28 mouse cellular contexts compared by ENCODE assay signal in the genomic region with DNA sequence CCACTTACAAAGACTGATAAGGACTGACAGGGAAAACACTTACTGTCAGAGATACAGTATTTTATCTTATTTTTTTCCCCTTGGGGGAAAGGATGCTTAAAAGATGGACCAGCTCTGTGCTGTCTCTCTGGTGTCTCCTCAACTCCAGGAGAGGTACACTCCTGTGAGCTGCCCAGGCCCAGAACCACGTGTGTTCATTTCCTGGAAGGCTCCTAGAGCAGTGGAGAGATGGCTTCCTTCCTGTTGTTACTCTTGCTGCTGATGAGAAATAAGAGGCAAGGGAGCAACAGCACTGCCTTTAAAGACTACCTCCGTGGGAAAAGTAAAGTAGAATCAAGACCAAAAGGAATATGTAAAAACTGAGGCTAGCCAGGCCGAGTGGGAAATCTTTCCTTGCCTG.
DNase-seq lines count a peak whose midpoint lies in the region; ATAC-seq lines count a peak whose summit lies in the region.
"Had no signal": no experiment of that assay in that cellular context is flagged by ENCODE, and none has a peak within 500 bp of the region (broad histone marks: within the 10 kb centered on the region; RNA-seq: fewer than 3 reads in every experiment).

No protein-coding gene starts in this region.

- peak; percentile 51 for DNase-seq in CD4-positive, CD25-positive, alpha-beta regulatory T cell, adult 2 months (ENCODE audit: low read depth, low spot score)
- DNase-seq in T-cell, adult 2 months (ENCODE audit: low spot score) = peak; percentile 8
- DNase-seq: adrenal gland, adult 2 months; adrenal gland, postnatal 14 days; cerebellum, adult 11 months; cerebellum, adult 2 months; cerebellum, adult 9-11 months; cerebellum, postnatal 25 days; embryo, embryonic 11 days; gastrocnemius, postnatal 25 days; heart, postnatal 10 days; heart, postnatal 36 days; kidney, adult 2 months had no signal

- no peaks in the 10 kb centered on the region for H3K9me3 ChIP-seq in kidney, embryonic 15.5 days (replicated peaks)
- no peaks in the 10 kb centered on the region for H3K9me3 ChIP-seq in forebrain, embryonic 16.5 days (ENCODE audit: control insufficient read depth, low read length)
- H3K9me3 ChIP-seq in heart, embryonic 11.5 days (replicated peaks; ENCODE audit: control insufficient read depth, low read length) = no peaks in the 10 kb centered on the region
- H3K9me3 ChIP-seq: embryonic facial prominence, embryonic 10.5 days; embryonic facial prominence, embryonic 13.5 days; forebrain, embryonic 10.5 days; forebrain, embryonic 13.5 days; heart, embryonic 12.5 days; heart, embryonic 15.5 days; hindbrain, embryonic 10.5 days; hindbrain, embryonic 13.5 days had no signal

- H3K36me3 ChIP-seq in kidney, embryonic 15.5 days = no peaks in the 10 kb centered on the region
- no peaks in the 10 kb centered on the region for H3K36me3 ChIP-seq in forebrain, embryonic 16.5 days (ENCODE audit: control insufficient read depth, insufficient read depth)
- no peaks in the 10 kb centered on the region for H3K36me3 ChIP-seq in heart, embryonic 11.5 days (ENCODE audit: control insufficient read depth, insufficient read depth, low read length)
- H3K36me3 ChIP-seq: embryonic facial prominence, embryonic 10.5 days; embryonic facial prominence, embryonic 13.5 days; forebrain, embryonic 10.5 days; heart, embryonic 12.5 days; heart, embryonic 15.5 days; hindbrain, embryonic 10.5 days; hindbrain, embryonic 13.5 days had no signal

- H3K4me2 ChIP-seq in kidney, embryonic 15.5 days = no peak overlapping the region
- no peak overlapping the region for H3K4me2 ChIP-seq in forebrain, embryonic 16.5 days (ENCODE audit: low read length)
- no peak overlapping the region for H3K4me2 ChIP-seq in heart, embryonic 11.5 days
- H3K4me2 ChIP-seq: embryonic facial prominence, embryonic 13.5 days; forebrain, embryonic 13.5 days; heart, embryonic 12.5 days; heart, embryonic 15.5 days; hindbrain, embryonic 13.5 days had no signal

- no peak overlapping the region for H3K27ac ChIP-seq in kidney, embryonic 15.5 days
- no peak overlapping the region for H3K27ac ChIP-seq in forebrain, embryonic 16.5 days (ENCODE audit: low read length)
- H3K27ac ChIP-seq in heart, embryonic 11.5 days (ENCODE audit: low read depth, low read length) = no peak overlapping the region
- H3K27ac ChIP-seq: embryonic facial prominence, embryonic 10.5 days; embryonic facial prominence, embryonic 13.5 days; forebrain, embryonic 10.5 days; forebrain, embryonic 13.5 days; heart, embryonic 15.5 days; hindbrain, embryonic 10.5 days; hindbrain, embryonic 13.5 days had no signal

- no peak overlapping the region for H3K9ac ChIP-seq in kidney, embryonic 15.5 days
- no peak overlapping the region for H3K9ac ChIP-seq in forebrain, embryonic 16.5 days (replicated peaks; ENCODE audit: low read depth, low read length)
- H3K9ac ChIP-seq in heart, embryonic 11.5 days (ENCODE audit: low read depth, low read length) = no peak overlapping the region
- H3K9ac ChIP-seq: embryonic facial prominence, embryonic 13.5 days; forebrain, embryonic 13.5 days; heart, embryonic 12.5 days; heart, embryonic 15.5 days; hindbrain, embryonic 13.5 days had no signal

- ATAC-seq in inflammation-experienced regulatory T-cells, adult 6 months = peak; percentile 62
- no peak for ATAC-seq in kidney, embryonic 15.5 days (replicated peaks; ENCODE audit: low FRiP score)
- no peak for ATAC-seq in forebrain, embryonic 16.5 days
- no peak for ATAC-seq in heart, embryonic 11.5 days (replicated peaks; ENCODE audit: insufficient number of reproducible peaks, low FRiP score, low TSS enrichment)
- ATAC-seq: forebrain, embryonic 13.5 days; hindbrain, embryonic 16.5 days; intestine, postnatal 0 days had no signal

- H3K27me3 ChIP-seq in kidney, embryonic 15.5 days = no peaks in the 10 kb centered on the region
- no peaks in the 10 kb centered on the region for H3K27me3 ChIP-seq in forebrain, embryonic 16.5 days (replicated peaks; ENCODE audit: control insufficient read depth, insufficient read depth, low read length)
- H3K27me3 ChIP-seq in heart, embryonic 11.5 days (ENCODE audit: control insufficient read depth, insufficient read depth, low read length) = no peaks in the 10 kb centered on the region
- H3K27me3 ChIP-seq: embryonic facial prominence, embryonic 13.5 days; forebrain, embryonic 13.5 days; heart, embryonic 12.5 days; heart, embryonic 15.5 days; hindbrain, embryonic 13.5 days had no signal

- H3K4me1 ChIP-seq in kidney, embryonic 15.5 days = peaks cover 18% of the 10 kb centered on the region
- H3K4me1 ChIP-seq in forebrain, embryonic 16.5 days (replicated peaks; ENCODE audit: control insufficient read depth, insufficient read depth, low read length) = no peaks in the 10 kb centered on the region
- H3K4me1 ChIP-seq in heart, embryonic 11.5 days (ENCODE audit: control insufficient read depth, insufficient read depth, low read length) = no peaks in the 10 kb centered on the region
- H3K4me1 ChIP-seq: embryonic facial prominence, embryonic 13.5 days; heart, embryonic 12.5 days; heart, embryonic 15.5 days had no signal

- WGBS in kidney, embryonic 15.5 days = 65% methylated on average over 3 of the region's 3 CpGs
- WGBS in forebrain, embryonic 16.5 days = 83% methylated on average over 3 of the region's 3 CpGs
- WGBS in heart, embryonic 11.5 days (ENCODE audit: insufficient replicate concordance) = 32% methylated on average over 3 of the region's 3 CpGs

- H3K4me3 ChIP-seq in kidney, embryonic 15.5 days (replicated peaks) = no peak overlapping the region
- H3K4me3 ChIP-seq in forebrain, embryonic 16.5 days (replicated peaks; ENCODE audit: low read length) = no peak overlapping the region
- no peak overlapping the region for H3K4me3 ChIP-seq in heart, embryonic 11.5 days (ENCODE audit: low read depth, low read length)
- H3K4me3 ChIP-seq: embryonic facial prominence, embryonic 10.5 days; embryonic facial prominence, embryonic 13.5 days; erythroblast, embryonic 14.5 days; forebrain, embryonic 10.5 days; forebrain, embryonic 13.5 days; heart, embryonic 12.5 days; heart, embryonic 15.5 days; hindbrain, embryonic 10.5 days; hindbrain, embryonic 13.5 days had no signal
